Mouse (Mus musculus) lung, embryonic 16.5 days (tissue): ENCODE measurements at regions not wholly inside any gene's neighbourhood (a gene's known extent, or its start where the extent isn't known, plus 50 kb on each side); places are given as distances from the start of the nearest gene placed in this dataset.

Experiments used
- ATAC-seq: fragments of 200-750 bp; cut with Nextera tagmentation; 2 replicates; pipeline ENCODE4 v1.8.0; 2017; ENCODE audit warnings: low read depth, mild to moderate bottlenecking, moderate library complexity
- H3K27ac ChIP-seq: fragments of 300-500 bp; sonication (generic); 2 replicates; pipeline ENCODE4 v1.5.1; 2014; ENCODE audit warnings: mild to moderate bottlenecking, control low read depth, low read length
- H3K27me3 ChIP-seq: fragments of 300-500 bp; sonication (generic); 2 replicates; pipeline ENCODE4 v1.6.1; 2014; ENCODE audit warnings: low read depth, low read length, mixed read lengths; ENCODE audit not compliant: control insufficient read depth, insufficient read depth
- H3K36me3 ChIP-seq: fragments of 300-500 bp; sonication (generic); 2 replicates; pipeline ENCODE4 v1.6.1; 2014; ENCODE audit warnings: low read length; ENCODE audit not compliant: control insufficient read depth, insufficient read depth
- H3K4me1 ChIP-seq: fragments of 300-500 bp; sonication (generic); replicated peaks from 2 replicates; pipeline ENCODE4 v1.6.1; 2014; ENCODE audit warnings: low read length, mixed read lengths; ENCODE audit not compliant: control insufficient read depth, insufficient read depth
- H3K4me2 ChIP-seq: fragments of 300-500 bp; sonication (generic); 2 replicates; pipeline ENCODE4 v1.6.1; 2014; ENCODE audit warnings: low read depth, low read length, control low read depth
- H3K4me3 ChIP-seq: fragments of 300-500 bp; sonication (generic); 2 replicates; pipeline ENCODE4 v1.5.1; 2014; ENCODE audit warnings: mild to moderate bottlenecking, low read length, control low read depth
- H3K9ac ChIP-seq: fragments of 300-500 bp; sonication (generic); 2 replicates; pipeline ENCODE4 v1.6.1; 2014; ENCODE audit warnings: low read length, control low read depth
- H3K9me3 ChIP-seq: fragments of 300-500 bp; sonication (generic); 2 replicates; pipeline ENCODE4 v1.6.1; 2016; ENCODE audit warnings: low read length; ENCODE audit not compliant: control insufficient read depth
- WGBS: fragments of 180-500 bp; shearing (Covaris S2); extraction: QIAGEN DNeasy Blood & Tissue Kit; methylation state at CpG from one replicate; pipeline ENCODE4 v1.1.7; 2014; 5-methylcytosine and 5-hydroxymethylcytosine counted together

DNA sequence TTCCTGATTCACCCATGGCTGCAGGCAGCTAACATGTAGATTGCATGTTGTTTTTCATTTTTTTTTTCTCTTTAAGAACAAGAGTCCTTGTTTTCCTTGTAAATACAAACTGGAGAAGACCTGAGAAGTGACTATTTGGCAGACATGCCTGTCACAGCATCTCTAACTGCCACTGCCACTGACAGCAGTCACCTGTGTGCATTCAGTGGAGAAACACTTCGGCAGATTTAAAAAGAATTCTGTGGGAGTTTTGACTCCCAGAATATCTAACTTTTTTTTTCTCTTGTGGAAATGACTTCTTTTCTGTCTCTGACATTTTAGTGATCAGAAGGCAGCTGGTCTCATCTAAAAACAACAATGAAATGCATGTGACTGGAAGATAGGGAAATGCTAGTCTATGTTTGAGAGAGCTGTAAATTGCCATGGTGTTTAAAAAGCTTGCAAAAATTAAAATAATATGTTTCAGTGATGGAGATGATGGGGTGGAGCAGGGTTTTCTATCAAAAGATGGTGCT, 526.0 kb upstream of the Agtr1b start:
- H3K27me3 ChIP-seq, result no peaks in the 10 kb centered on the region
- no peak overlapping the region for H3K4me2 ChIP-seq
- no peak overlapping the region for H3K9ac ChIP-seq
- no peak overlapping the region for H3K27ac ChIP-seq
- ATAC-seq, result no peak
- H3K4me1 ChIP-seq, result no peaks in the 10 kb centered on the region
- no peak overlapping the region for H3K4me3 ChIP-seq
- WGBS, result 55% methylated on average over 1 of the region's 1 CpGs
- H3K36me3 ChIP-seq, result no peaks in the 10 kb centered on the region
- no peaks in the 10 kb centered on the region for H3K9me3 ChIP-seq

- Histone ChIP-seq H3K9me3 (no peaks in the 10 kb centered on the region), H3K9ac (no peak overlapping the region)
- WGBS, result 76% methylated on average over 2 of the region's 2 CpGs
Measured at GRCm38 (mm10) chr3:20864241-20864640, 497.3 kb upstream of the Agtr1b start.

GRCm38 (mm10) chr3:20831038-20831437, 464.1 kb upstream of the Agtr1b start:
- Histone ChIP-seq H3K36me3 (no peaks in the 10 kb centered on the region), H3K4me1 (no peaks in the 10 kb centered on the region), H3K9ac (no peak overlapping the region), H3K9me3 (no peaks in the 10 kb centered on the region), H3K4me2 (no peak overlapping the region), H3K4me3 (no peak overlapping the region), H3K27me3 (no peaks in the 10 kb centered on the region), H3K27ac (no peak overlapping the region)
- ATAC-seq, result no peak
- 82% methylated on average over 4 of the region's 4 CpGs for WGBS

More at GRCm38 (mm10) chr3:20864241-20864640, 497.3 kb upstream of the Agtr1b start:
- Histone ChIP-seq H3K36me3 (no peaks in the 10 kb centered on the region), H3K4me1 (no peaks in the 10 kb centered on the region), H3K4me3 (no peak overlapping the region), H3K4me2 (no peak overlapping the region), H3K27ac (no peak overlapping the region), H3K27me3 (no peaks in the 10 kb centered on the region)
- ATAC-seq, result no peak

DNA sequence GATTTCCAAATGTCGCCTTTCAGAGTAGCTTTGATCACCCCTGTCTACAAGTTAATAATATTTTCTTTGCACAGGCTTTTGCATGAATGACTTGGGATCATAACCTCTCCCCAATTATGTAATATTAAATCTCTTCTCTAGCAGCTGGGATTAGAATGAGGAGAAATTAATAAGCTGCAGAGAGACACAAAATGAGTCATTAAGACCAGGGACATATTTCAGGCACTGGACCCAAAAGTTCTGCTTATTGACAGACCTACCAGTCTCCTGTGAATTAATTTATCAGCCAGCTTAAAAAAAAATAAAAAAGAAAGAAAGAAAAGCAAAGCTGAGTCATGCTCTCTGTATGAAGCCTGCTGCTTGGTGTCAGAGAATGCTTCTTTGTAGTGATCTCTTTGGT, 462.4 kb upstream of the Agtr1b start:
- 59% methylated on average over 1 of the region's 1 CpGs for WGBS

DNA sequence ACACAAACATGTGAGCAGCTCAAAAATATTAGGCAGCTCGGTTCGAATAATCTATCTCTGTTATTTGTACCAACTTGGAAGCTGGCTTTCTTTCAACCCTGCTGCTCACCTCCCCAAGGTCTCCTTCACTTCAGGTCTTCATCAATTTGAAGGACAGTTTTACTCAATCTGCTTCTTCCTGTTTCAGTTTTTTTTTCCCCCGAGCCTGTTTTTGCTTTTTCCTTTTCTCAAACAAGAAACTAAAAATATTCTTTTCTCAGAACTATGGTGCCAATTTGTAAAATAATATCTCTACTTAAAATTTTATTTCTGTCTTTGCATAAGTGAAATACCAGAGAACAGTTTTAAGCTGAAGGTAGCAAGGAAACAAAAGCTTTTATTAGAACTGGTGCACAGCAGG, 461.8 kb upstream of the Agtr1b start:
- WGBS, result 60% methylated on average over 3 of the region's 3 CpGs
- Histone ChIP-seq H3K27me3 (no peaks in the 10 kb centered on the region), H3K27ac (no peak overlapping the region), H3K4me1 (no peaks in the 10 kb centered on the region), H3K9ac (no peak overlapping the region), H3K9me3 (no peaks in the 10 kb centered on the region), H3K4me3 (no peak overlapping the region), H3K36me3 (no peaks in the 10 kb centered on the region), H3K4me2 (no peak overlapping the region)
- no peak for ATAC-seq

More for the DNA sequence above, 462.4 kb upstream of the Agtr1b start:
- no peaks in the 10 kb centered on the region for H3K4me1 ChIP-seq
- no peak overlapping the region for H3K4me2 ChIP-seq
- ATAC-seq, result no peak
- no peak overlapping the region for H3K27ac ChIP-seq
- no peaks in the 10 kb centered on the region for H3K9me3 ChIP-seq
- H3K9ac ChIP-seq, result no peak overlapping the region
- H3K27me3 ChIP-seq, result no peaks in the 10 kb centered on the region
- no peak overlapping the region for H3K4me3 ChIP-seq
- no peaks in the 10 kb centered on the region for H3K36me3 ChIP-seq

GRCm38 (mm10) chr3:20825661-20826334, 458.8 kb upstream of the Agtr1b start:
- H3K27ac ChIP-seq, result no peak overlapping the region
- H3K4me3 ChIP-seq, result no peak overlapping the region
- H3K4me2 ChIP-seq, result no peak overlapping the region
- no peaks in the 10 kb centered on the region for H3K27me3 ChIP-seq
- ATAC-seq, result no peak
- H3K36me3 ChIP-seq, result no peaks in the 10 kb centered on the region
- no peaks in the 10 kb centered on the region for H3K9me3 ChIP-seq
- no peaks in the 10 kb centered on the region for H3K4me1 ChIP-seq
- H3K9ac ChIP-seq, result no peak overlapping the region
- WGBS, result 87% methylated on average over 4 of the region's 4 CpGs

GRCm38 (mm10) chr3:20822226-20822625, 455.2 kb upstream of the Agtr1b start:
- Histone ChIP-seq H3K27me3 (no peaks in the 10 kb centered on the region), H3K4me1 (no peaks in the 10 kb centered on the region), H3K9me3 (no peaks in the 10 kb centered on the region), H3K4me2 (no peak overlapping the region), H3K4me3 (no peak overlapping the region), H3K9ac (no peak overlapping the region), H3K27ac (no peak overlapping the region), H3K36me3 (no peaks in the 10 kb centered on the region)
- WGBS, result 35% methylated on average over 1 of the region's 1 CpGs
- ATAC-seq, result no peak

GRCm38 (mm10) chr3:20821712-20822111, 454.7 kb upstream of the Agtr1b start:
- Histone ChIP-seq H3K4me3 (no peak overlapping the region), H3K4me1 (no peaks in the 10 kb centered on the region), H3K36me3 (no peaks in the 10 kb centered on the region), H3K27me3 (no peaks in the 10 kb centered on the region), H3K4me2 (no peak overlapping the region), H3K9ac (no peak overlapping the region), H3K27ac (no peak overlapping the region), H3K9me3 (no peaks in the 10 kb centered on the region)
- no peak for ATAC-seq
- WGBS, result 62% methylated on average over 4 of the region's 4 CpGs

- H3K9me3 ChIP-seq, result no peaks in the 10 kb centered on the region
- no peaks in the 10 kb centered on the region for H3K4me1 ChIP-seq
- no peak overlapping the region for H3K4me3 ChIP-seq
- no peak for ATAC-seq
- WGBS, result 97% methylated on average over 3 of the region's 3 CpGs
- no peaks in the 10 kb centered on the region for H3K27me3 ChIP-seq
- no peak overlapping the region for H3K4me2 ChIP-seq
- H3K27ac ChIP-seq, result no peak overlapping the region
- no peak overlapping the region for H3K9ac ChIP-seq
- no peaks in the 10 kb centered on the region for H3K36me3 ChIP-seq
Measured at GRCm38 (mm10) chr3:20820047-20820446, 453.1 kb upstream of the Agtr1b start.
